Mouse (Mus musculus): ENCODE data around the gene Gpr132.

DNA sequence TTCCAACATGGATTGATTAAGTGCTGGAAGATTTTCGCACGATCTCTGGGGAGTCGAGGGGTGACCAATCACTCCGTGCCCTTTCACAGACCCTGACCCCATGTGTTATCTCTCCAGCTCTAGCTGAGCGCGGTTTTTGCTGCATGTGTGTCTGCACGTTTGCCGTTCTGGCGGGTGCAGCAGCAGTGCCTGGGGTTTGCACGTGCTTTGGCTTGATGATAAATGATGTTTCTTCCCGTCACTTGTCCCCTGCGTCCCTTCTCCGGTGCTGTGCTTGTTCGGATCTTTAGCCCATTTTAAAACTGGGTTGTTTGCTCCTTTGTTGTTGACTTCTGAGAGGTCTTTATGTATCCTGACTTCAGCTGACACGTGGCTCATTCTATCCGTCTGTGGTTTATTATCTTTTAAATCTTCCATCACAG, 1.8 kb upstream of the Gpr132 start:
- TF ChIP-seq CTCF (conservative IDR thresholded peaks at IDR 0.05; ENCODE audit: low read length) (no peak), POU5F1 (IDR thresholded peaks at IDR 0.05; ENCODE audit: borderline replicate concordance, low read length) (no peak), NANOG (IDR thresholded peaks at IDR 0.05; ENCODE audit: borderline replicate concordance, low read length) (no peak)

All from E14TG2a.4 (cell line).